Mouse (Mus musculus) lung, postnatal 0 days (tissue): Measurements from ENCODE around the gene H1foo.

Experiments
- CTCF ChIP-seq: IDR thresholded peaks from 2 replicates; pipeline ENCODE4 v1.5.1; 2016; ENCODE audit warnings: antibody characterized with exemption, mild to moderate bottlenecking
- EP300 ChIP-seq: IDR thresholded peaks from 2 replicates; pipeline ENCODE4 v1.6.1; 2016; ENCODE audit warnings: antibody characterized with exemption, mild to moderate bottlenecking, control low read depth

DNA sequence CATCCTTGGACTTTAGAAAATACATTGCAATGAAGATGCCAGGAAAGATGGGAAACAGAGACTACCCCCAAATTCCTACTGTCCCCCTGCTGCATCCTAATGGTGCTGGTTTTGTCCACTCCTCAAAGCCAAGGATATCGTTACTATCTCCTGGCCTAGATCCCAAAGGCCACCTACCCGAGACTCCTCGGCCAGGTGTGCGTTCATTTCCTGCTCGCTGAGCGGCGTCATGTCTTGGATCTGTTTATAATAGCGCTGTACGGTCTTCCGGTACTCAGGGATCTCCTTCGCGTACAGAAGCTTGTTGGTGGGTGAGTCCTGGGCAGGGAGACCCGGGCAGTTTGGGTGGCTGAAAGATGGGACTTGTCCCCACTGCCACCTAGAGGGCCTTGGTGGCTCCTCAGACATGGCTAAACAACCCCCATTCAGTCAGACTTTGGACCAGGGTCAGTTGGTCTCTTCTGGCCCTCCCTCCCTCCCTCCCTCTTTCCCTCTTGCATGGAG lies 11.7 kb downstream of the H1foo start:
- TF ChIP-seq CTCF (peak; percentile 59), EP300 (no peak)
